Mouse (Mus musculus) heart, postnatal 14 days (tissue): ENCODE measurements around the gene Batf2. TPM values are rescaled to one million over a fixed set of nuclear protein-coding genes. Genes with fewer than 3 reads are reported as not detected.

Experiments
- DNase-seq, 2 experiments: peaks; one replicate each; pipeline ENCODE4 v3.0.0; 2021 to 2022
- intact Hi-C: fragments of 180-260 bp; cut with DNase I; formaldehyde crosslinking; loops from one replicate; pipeline ENCODE4 v1.15.1; 2025
- total RNA-seq, 2 experiments: library from RNA; stranded (reverse); gene quantifications; 2 replicates each; pipeline ENCODE4 v1.2.3; 2021

Batf2 gene
- total RNA-seq, 2 experiments from 2014 or later, result 0.46 to 0.88 TPM

DNA sequence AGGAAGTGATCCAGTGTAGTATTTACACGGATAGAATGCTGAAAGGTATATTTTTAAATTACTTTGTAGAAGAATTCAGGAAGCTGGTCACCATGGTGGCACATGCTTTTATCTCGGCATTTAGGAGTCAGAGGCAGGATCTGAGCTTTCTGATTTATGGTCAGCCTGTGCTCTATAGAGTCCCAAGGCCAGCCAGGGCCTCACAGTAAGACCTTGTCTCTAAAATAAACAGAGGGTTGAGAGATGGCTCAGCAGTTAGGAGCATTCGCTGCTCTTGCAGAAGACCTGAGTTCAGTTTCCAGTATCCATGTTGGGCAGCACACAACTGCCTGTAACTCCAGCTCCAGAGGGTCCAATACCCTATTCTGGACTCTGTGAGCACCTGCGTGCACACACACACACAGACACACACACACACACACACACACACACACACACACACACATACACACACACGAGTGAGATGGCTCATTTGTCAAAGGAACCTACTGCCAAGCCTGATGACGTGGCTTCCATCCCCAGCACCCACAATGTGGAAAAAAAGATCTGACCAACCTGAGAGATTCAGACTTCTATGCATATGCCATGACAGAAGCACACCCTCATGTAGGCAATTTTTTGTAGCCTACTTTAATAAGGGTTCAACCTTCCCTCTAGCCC is 75.4 kb downstream of the Batf2 start:
- DNase-seq, result no peak
- intact Hi-C loops, result no loop called here

DNA sequence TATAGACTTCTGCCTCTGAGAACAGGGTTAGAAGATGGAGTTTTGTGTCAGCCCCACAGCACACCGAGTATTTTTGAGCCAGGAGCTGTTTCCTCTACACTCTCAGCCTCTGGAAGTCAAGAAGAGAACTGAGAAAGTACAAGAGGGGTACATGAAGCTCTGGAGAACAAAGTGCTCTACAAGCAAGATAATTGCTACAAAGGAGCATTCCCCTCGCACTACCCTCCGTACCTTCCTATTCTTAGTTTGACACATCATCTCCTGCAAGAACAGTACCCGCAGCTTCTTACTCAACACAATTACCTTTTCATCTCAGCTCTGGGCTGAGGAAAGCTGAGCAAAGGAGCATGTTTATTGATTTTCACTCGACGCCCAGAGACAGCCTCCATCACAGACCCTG is 77.8 kb downstream of the Batf2 start:
- DNase-seq, result no peak
- intact Hi-C loops, result no loop called here

Other genes starting within 250 kb of the Batf2 start
- under 1 TPM; 0.79 to 0.93 TPM for gene Tigd3, start 246.8 kb upstream of the Batf2 start, total RNA-seq
- 100 to 1,000 TPM; 101 TPM for gene Dpf2, start 228.0 kb upstream of the Batf2 start, total RNA-seq
- gene Cdc42ep2, start 216.2 kb upstream of the Batf2 start, total RNA-seq, result 10 to 100 TPM in 1 of 2 experiments, 1 to 10 TPM in 1; 9.9 to 12.0 TPM
- gene Pola2, start 176.8 kb upstream of the Batf2 start, total RNA-seq, result 10 to 100 TPM; 12.3 to 14.2 TPM
- not detected for gene Slc22a20, start 154.8 kb upstream of the Batf2 start, total RNA-seq
- gene Capn1, start 125.1 kb upstream of the Batf2 start, total RNA-seq, result 10 to 100 TPM; 31.7 to 36.8 TPM
- 10 to 100 TPM; 17.5 to 18.9 TPM for gene Syvn1, start 94.4 kb upstream of the Batf2 start, total RNA-seq
- gene Mrpl49, start 83.2 kb upstream of the Batf2 start, total RNA-seq, result 10 to 100 TPM; 37.1 to 37.4 TPM
- gene Fau, start 83.1 kb upstream of the Batf2 start, total RNA-seq, result 100 to 1,000 TPM; 597 to 635 TPM
- 10 to 100 TPM; 11.8 to 12.6 TPM for gene Znhit2, start 79.8 kb upstream of the Batf2 start, total RNA-seq
- 1 to 10 TPM; 2.9 to 5.5 TPM for gene Tm7sf2, start 72.6 kb upstream of the Batf2 start, total RNA-seq
- 10 to 100 TPM; 27.9 to 32.3 TPM for gene Vps51, start 63.8 kb upstream of the Batf2 start, total RNA-seq
- not detected for gene Tmem262, start 61.0 kb upstream of the Batf2 start, total RNA-seq
- gene Gm28374, start 58.7 kb upstream of the Batf2 start, total RNA-seq, result not detected
- gene Zfpl1, start 56.0 kb upstream of the Batf2 start, total RNA-seq, result 10 to 100 TPM; 16.7 to 19.7 TPM
- 1 to 10 TPM; 1.1 to 1.5 TPM for gene Cdca5, start 56.0 kb upstream of the Batf2 start, total RNA-seq
- gene AC131692.1, start 46.6 kb upstream of the Batf2 start, total RNA-seq, result not detected
- gene Naaladl1, start 35.2 kb upstream of the Batf2 start, total RNA-seq, result not detected
- gene Sac3d1, start 22.3 kb upstream of the Batf2 start, total RNA-seq, result 1 to 10 TPM; 9.4 to 9.7 TPM
- gene Snx15, start 12.7 kb upstream of the Batf2 start, total RNA-seq, result 10 to 100 TPM; 12.2 to 14.7 TPM
- gene Arl2, start 565 bp downstream of the Batf2 start, total RNA-seq, result 10 to 100 TPM; 54.8 to 58.4 TPM
- not detected for gene Majin, start 43.4 kb downstream of the Batf2 start, total RNA-seq
- not detected for gene Gpha2, start 85.4 kb downstream of the Batf2 start, total RNA-seq
- gene Ppp2r5b, start 94.9 kb downstream of the Batf2 start, total RNA-seq, result 10 to 100 TPM; 31.4 to 35.1 TPM
- 10 to 100 TPM; 20.4 to 22.7 TPM for gene Atg2a, start 100.7 kb downstream of the Batf2 start, total RNA-seq
- 100 to 1,000 TPM; 163 to 172 TPM for gene Ehd1, start 135.7 kb downstream of the Batf2 start, total RNA-seq
- gene Cdc42bpg, start 165.5 kb downstream of the Batf2 start, total RNA-seq, result 1 to 10 TPM; 8.9 to 9.8 TPM
- gene Men1, start 194.0 kb downstream of the Batf2 start, total RNA-seq, result 10 to 100 TPM; 18.2 to 18.5 TPM
- 10 to 100 TPM; 56.3 TPM for gene Map4k2, start 200.2 kb downstream of the Batf2 start, total RNA-seq
- 100 to 1,000 TPM; 102 to 105 TPM for gene Sf1, start 222.7 kb downstream of the Batf2 start, total RNA-seq
- 100 to 1,000 TPM; 824 to 866 TPM for gene Pygm, start 243.4 kb downstream of the Batf2 start, total RNA-seq